Mouse (Mus musculus): ENCODE results near the gene Gm16427. TPM values are rescaled to one million over a fixed set of nuclear protein-coding genes. Genes with fewer than 3 reads are reported as not detected.
"Not testable (repeated sequence)": the region's sequence is repeated elsewhere in the genome, so short reads cannot be mapped to it uniquely, and the experiment has no call there.

Gm16427 gene
- total RNA-seq (2014; rRNA removed) (not detected in 2 replicates), polyA plus RNA-seq (2015; fragmentation: Nextera tagmentation; extraction: Ambion mirVana) (not detected in 2 replicates)

DNA sequence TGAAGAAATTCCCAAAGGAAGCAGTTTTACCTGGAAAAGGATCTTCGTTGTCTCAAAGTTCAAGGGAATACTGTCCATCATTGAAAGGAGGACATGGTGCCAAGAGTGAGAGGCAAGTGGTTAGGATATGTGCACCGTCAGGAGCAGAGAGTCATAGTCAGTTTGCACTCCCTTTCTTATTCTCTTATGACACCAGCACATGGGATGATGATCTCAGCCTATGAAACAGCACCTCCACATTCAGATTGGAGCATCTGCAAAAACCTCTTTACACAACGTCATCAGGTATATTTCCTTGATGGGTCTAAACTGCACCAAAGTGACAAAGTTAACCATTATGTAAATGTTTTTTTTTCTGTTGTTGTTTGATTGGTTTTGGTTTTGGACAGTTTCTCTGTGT, at the start of gene Gm16427:
Gene Gm16427 (minus strand): TSS at position 101 of the 400 bp plus-strand sequence.
- H3K4me2 ChIP-seq (ENCODE audit: low read depth, low read length, poor library complexity, severe bottlenecking); H3K27me3 ChIP-seq (ENCODE audit: insufficient read depth, low read length); DNase-seq (ENCODE audit: low spot score); H3K4me1 ChIP-seq (ENCODE audit: insufficient read depth, low read length); H3K27ac ChIP-seq (ENCODE audit: low read depth, low read length); H3K9ac ChIP-seq (replicated peaks; ENCODE audit: low read length, poor library complexity, severe bottlenecking); H3K4me3 ChIP-seq (ENCODE audit: low read depth, low read length); H3K9me3 ChIP-seq (ENCODE audit: low read length); ATAC-seq (ENCODE audit: low FRiP score); H3K36me3 ChIP-seq (ENCODE audit: insufficient read depth, low read length): not testable (repeated sequence)
- WGBS, result 92% methylated on average over 2 of the region's 3 CpGs

Other genes starting within 250 kb of the Gm16427 start
- gene C87414, start 131.4 kb upstream of the Gm16427 start, total RNA-seq (2014; rRNA removed), result not detected in 2 replicates
- not detected in 2 replicates for gene C87414, start 131.4 kb upstream of the Gm16427 start, polyA plus RNA-seq (2015; fragmentation: Nextera tagmentation; extraction: Ambion mirVana)

Measured in midbrain, postnatal 0 days (tissue).